Mouse (Mus musculus): Measurements from ENCODE around the gene Pold4.
"Not testable (repeated sequence)": the region's sequence is repeated elsewhere in the genome, so short reads cannot be mapped to it uniquely, and the experiment has no call there.

Gene Pold4

DNA sequence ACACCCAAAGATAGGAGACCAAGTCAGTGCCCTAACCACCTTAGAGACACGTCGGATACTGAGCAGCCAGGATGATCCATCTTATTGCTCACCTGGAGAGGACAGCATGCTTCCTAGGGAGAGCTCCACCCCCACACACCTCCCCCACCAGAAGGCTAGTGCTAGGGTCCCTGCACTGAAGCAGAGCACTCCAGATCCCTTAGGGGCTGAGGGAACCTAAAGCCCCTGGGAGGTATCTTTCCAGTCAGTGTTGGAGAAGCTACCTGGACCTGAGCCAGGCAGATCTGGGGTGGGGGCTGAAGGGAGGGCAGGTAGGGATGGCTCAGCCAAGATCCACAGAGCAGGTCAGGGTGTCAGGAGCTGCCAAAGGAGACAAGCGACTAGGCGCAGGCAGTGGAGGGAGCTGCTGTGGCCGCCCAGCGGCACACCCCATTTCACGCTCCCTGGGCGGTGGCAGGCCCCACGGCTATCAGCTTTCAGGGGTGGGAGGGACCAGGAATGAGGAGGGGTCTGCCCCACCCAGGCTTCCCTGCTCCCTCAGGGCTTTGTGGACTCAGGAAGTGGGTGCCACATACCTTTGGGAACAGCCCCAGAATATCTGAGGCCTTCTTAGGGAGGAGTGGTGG, 2.1 kb upstream of the Pold4 start:
- no peak for DNase-seq

DNA sequence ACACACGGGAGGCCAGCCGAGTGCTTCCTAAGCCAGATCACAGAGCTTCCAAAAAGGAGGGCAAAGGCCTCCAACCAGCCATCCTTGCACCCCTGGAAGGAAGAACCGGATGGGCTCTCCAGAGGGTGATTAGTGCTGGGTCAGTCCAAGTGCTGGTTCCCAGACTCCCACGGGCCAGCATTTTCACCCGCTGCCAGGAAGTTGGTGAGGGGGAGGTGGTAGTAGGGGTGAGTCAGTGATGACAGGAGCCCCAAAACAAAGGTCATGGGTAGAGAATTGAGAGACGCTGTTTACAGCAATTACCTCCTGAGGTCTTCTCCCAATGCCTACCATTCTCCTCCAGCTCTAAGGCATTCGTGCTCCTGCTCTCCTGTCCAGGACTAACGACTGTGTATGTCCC, 1.3 kb upstream of the Pold4 start:
- no peak for DNase-seq

DNA sequence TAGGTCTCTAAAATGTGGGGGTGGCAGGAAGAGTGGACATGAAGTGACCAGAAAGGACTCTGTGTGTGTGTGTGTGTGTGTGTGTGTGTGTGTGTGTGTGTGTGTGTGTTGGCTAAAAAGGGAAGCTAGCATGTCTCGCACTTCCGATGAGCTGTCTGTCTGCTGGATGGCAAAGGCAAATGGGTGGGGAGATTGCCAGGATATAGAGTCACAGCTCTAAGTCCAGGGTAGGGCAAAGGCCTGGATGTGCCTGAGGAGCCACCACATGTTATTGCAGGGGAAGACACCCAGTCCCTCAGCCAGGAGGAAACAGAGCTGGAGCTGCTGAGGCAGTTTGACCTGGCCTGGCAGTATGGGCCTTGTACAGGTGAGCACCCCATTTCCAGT, 480 bp downstream of the Pold4 start:
- DNase-seq: no peak

DNA sequence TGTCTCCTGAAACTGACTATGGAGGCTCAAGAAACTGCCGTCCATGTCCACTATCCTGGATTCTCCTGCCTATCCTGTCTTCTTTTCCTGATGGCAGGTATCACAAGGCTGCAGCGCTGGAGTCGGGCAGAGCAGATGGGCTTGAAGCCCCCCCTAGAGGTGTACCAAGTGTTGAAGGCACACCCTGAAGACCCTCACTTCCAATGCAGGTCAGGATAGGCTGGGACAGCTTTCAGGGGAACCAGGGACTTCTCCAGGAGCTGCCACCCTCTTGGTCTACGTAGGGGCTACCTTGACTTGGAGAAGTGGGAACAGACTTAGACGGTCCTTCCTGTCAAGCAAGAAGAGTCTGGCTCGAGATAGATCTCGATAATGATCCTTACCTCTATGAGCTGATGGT, 952 bp downstream of the Pold4 start:
- DNase-seq: no peak

DNA sequence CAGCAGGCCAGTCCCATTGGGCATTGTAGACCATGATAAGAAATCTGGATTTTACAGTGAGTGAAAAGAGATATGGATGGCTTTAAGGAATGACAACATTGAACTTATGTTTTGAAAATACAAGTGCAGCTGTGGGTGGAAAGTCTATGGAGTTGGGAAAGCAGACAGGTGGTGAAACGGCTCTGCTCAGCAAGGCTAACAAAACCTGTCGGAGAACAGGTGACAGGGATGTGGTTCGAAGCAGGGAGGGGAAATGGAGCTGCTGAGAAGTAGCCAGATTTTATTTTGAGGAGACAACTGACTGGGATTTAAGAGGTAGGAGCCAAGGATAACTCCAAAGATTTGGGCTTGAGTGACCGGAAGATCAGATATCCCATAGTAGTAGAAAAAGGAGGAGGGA, 2.8 kb downstream of the Pold4 start:
- no peak for DNase-seq

DNA sequence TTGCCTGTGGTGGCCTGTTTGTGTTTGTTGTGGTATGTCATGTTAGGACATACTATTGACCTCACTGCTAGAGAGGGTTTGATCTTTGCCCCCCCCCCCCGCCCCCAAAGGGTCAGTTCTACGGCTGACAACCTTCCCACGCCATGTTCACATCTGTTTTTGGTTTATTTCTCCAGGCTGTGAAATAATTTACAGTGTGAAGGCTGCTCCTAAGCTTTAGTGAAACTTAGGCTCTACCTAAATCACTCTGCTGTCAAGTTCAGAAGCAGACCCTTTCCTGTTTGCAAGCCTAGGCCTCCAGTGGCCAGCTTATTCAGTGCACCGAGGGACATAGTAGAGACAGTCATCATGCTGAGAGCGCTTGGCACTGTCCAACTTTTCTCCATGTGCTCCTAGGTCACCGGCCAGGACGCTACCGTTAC, 8.6 kb downstream of the Pold4 start:
- no peak for DNase-seq

DNA sequence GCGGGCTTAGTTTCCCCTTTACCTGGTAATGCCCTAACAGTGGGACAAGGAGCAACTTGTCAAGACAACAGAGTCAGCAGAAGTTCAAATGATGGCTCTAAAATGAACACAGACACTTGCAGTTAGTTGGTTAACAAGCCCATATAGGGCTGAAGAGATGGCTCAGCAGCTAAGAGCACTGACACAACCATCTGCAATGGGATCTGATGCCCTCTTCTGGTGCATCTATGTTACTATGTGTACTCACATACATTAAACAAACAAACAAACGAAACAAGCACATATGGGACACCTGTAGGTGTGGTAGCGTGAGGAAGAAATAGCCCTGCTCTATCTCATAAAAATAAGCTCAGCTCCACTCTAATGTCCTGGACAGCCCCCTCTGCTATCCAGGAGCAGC, 10.7 kb downstream of the Pold4 start:
- DNase-seq: no peak

DNA sequence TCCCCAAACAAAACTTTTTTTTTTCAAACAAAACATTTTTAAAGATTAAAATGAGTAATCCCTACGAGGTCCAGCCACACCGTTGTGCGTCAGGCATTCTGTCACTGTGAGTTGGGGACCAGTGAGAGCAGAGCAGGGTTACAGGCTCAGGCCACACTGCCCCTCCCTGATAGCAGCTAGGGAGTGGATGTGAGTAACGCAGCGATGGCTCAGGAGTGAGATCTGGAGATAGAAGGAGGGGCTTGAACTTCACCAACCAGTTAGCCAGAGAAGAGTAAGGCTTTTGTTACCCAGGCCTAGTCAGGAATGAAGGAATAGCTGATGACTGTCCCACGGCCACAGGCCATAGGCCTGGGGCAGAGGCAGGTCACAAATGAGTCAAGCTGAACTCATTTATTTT, 13.1 kb downstream of the Pold4 start:
- DNase-seq: no peak

DNA sequence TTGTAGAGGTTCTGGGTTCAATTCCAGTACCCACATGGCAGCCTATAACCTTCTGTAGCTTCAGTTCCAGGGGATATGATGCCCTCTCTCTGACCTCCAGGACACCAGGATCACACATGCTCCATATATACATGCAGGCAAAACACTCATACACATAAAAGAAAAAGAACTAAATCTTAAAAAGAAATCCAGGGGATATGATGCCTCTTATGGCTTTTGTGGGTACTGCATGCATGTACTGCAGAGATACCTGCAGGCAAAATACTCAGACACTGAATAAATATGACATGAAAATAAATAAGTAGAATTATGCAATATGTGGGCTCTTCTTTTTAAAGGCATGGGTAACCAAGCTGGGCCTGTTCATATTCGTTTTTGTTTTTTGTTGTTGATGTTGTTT, 15.3 kb downstream of the Pold4 start:
- no peak for DNase-seq

DNA sequence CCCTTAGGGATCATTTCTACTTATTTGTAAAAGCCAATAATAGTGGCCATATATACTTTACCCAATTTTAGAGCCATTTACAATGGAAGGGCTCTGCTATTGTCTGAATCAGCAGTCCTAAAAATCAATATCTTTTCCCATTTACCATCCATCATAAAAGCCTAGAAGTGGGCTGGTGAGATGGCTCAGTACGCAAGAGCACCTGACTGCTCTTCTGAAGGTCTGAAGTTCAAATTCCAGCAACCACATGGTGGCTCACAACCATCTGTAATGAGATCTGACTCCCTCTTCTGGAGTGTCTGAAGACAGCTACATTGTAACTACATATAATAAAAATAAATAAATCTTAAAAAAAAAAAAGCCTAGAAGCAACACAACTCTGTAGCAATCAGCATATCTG, 17.0 kb downstream of the Pold4 start:
- DNase-seq: not testable (repeated sequence)

DNA sequence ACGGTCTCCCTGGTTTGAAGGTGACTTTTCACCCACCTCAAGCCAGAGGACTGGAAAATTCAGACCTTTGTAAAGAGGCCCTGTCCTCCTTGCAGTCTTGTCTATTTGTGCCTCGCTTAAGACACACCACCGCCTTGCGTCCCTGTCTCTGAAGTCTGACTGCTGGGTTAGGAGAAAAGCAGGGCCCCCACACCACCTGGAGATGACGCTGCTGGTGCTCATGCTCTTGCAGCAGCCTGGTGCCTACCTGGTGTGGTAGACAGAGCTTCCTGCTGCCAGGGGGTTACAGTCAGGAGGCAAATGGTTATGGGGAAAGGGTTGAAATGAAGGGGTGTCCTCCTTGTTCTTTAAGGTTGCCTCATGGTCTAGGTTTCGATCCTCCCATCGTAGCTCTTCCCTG, 22.5 kb downstream of the Pold4 start:
- no peak for DNase-seq

DNA sequence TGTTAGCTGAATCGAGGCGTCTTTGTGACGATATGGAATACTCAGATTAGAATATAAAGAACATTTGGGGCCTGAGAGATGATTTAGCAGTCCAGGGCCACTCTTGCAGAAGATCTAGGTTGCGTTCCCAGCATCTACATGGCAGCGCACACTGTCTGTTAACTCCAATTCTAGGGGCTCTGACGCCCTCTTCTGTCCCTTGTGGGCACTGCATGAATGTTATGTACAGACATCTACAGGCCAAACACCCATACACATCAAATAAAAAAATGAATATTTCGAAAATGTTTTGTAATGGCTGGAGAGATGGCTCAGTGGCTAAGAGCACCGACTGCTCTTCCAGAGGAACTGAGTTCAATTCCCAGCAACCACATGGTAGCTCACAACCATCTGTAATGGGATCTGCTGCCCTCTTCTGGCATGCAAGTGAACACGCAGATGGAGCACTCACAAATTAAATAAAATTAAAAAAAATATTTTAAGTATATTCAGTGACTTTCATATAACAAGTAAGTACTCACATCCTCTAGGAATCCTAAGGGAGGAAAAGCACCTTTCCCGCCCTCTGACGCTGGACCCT, 24.0 kb downstream of the Pold4 start:
- DNase-seq: no peak

DNA sequence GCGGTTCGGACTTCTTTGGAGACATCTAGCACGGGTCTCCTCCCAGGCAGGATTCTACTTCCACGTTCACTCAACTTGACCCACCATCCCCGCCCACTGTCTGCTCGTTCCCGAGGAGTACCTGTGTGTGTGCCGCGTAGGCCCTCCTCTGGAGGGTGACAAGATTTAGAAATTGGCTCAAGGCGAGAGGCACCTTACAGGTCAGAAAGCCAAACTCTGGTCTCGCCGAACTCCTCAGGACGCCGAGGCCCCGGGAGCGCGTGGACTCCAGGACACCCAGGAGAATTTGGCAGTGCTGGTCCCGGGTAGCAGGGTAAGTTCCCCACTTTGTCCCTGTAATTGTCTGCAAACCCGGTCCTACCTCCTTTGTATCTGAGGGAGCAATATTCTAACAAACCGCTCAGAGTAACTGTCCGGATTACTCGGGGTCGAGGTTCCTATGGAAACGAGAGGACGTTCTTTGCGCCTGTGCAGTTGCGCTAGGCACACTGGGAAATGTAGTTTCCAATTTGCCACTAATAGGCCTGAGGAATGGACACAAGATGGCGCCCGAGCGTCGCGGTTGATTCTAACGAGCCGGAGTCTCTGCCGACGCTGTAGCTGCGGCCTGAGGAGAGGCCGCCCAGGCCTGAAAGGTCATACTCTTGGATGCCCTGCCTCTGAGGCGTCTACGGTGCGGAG, 25.7 kb downstream of the Pold4 start:
- DNase-seq: peak; percentile 91

DNA sequence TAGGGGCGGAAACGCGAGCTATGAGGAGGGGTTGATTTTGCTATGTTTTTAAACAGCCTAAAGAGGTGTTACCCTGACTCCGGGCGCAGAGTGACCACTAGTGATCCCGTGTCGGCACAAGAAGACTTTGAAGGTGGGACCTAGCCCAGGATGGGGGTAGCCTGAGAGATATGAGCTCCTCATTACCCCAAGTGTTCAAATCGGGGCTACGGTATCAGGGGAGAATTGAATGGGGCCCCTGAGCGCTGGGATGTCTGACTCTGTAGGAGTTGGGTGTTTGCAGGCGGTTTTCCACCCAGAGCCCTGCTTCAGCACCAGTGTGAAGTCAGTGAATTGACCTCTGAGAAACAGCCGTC, 26.2 kb downstream of the Pold4 start:
- DNase-seq: no peak

DNA sequence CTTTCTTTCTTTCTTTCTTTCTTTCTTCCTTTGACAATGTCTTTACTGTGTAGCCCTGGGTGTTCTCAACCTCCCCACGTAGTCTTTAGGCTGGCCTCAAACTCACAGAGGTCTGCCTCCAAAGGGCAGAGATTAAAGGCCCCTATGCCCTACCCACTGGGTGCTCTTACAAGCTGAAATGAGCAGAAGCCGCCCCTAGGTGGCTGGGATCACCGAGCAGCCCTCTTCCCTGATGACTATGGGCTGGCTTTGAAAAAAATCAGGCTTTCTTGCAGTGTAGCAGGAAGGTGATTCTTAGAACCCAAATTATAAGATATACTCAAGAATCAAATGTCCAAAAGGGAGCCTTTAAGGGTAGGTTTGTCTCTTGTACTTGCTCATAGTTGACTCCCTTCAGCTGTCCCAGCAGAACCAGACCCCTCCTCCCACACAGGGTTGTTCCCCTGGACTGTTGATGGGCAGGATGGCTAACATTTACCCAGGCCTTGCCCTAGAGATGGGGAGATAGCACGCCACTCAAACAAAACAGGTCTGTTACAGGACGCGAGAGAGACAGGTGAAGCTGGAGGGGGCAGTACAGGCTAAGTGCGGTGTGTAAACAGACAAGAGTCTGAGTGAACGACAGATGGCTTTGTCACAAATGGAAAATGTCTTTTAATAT, 29.5 kb downstream of the Pold4 start:
- DNase-seq: peak; percentile 58

DNA sequence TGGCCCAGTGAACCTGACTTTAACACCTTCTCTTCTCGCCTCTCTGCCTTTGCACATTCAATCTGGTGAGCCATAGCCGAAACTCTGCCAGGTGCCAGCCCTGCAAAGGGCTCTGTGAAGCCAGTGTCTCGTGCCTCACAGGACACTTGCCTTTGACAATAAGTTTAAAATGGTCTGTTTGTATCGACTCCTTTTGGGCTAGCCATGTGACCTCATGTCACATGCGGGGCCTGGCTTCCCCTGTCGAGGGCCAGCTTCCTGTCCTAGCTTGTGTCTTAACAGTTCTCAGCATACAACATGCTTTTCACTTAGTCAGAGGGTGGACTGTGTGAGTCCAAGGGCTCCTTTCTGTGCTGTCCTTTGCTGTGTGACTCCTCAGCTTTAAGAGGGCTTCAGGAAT, 31.1 kb downstream of the Pold4 start:
- no peak for DNase-seq

DNA sequence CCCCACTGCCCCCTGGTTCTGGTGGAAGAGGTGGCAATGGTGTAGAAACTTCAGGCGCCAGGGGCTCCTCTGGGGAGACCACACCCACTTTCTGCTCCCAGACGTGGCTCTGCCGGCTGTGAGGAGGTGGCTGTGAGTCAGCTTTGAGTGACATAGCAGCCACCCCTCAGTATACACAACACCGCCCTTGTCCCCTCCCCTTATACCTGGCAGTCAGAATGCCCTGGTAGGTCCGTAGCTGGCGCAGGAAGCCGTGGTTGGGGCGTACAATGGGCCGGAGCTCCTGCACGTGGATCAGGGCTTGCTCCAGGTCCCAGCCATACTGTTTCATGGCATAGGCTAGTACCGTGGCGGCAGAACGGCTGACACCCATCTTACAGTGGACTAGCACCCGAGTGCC, 32.0 kb downstream of the Pold4 start:
- no peak for DNase-seq

DNA sequence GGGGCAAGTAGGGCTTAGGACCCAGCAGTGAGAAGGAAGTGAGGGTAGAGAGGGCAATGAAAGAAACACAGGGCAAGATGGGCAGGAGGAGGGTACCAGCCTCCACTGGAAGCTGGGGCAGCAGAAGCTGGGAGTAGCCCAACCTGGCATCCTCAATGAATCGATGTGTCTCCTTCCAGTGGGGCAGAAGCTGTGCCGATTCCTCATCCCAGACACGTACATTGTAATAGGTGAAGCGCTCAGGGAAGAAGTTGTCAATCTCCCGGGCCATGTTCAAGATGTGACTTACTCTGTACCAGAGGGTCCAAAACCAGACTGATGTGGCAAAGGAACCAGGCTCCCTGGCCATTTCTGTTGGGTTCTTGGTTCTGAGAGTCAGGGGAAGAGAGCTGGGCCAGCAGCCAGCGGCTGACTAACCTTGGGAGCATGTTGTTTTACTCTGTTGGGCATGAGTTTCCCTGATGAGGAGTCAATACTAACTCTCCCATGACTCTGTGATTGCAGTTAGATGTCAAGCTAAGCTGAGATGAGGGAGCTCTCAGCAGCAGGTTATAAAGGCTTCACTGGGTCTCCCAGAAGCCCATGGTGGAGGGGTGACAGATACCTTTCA, 32.6 kb downstream of the Pold4 start:
- no peak for DNase-seq

DNA sequence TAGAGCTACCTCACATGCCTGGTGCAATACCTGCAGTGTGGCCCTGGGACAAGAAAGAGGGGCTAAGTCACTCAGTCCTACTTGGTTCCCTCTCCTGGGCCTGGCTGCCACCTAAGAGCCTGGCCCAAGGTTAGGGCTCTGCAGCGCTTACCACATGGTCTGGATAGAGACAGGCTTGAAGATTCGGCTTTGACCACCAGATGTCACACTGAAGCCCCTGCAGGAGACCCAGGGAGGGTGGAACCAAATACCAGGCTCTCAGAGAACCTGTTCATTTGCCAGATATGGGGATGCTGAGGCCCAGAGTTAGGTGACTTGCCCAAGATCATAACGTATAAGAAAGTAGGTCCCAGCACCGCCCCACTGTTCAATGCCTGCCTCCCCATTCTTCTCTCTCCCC, 34.3 kb downstream of the Pold4 start:
- DNase-seq: peak; percentile 45

DNA sequence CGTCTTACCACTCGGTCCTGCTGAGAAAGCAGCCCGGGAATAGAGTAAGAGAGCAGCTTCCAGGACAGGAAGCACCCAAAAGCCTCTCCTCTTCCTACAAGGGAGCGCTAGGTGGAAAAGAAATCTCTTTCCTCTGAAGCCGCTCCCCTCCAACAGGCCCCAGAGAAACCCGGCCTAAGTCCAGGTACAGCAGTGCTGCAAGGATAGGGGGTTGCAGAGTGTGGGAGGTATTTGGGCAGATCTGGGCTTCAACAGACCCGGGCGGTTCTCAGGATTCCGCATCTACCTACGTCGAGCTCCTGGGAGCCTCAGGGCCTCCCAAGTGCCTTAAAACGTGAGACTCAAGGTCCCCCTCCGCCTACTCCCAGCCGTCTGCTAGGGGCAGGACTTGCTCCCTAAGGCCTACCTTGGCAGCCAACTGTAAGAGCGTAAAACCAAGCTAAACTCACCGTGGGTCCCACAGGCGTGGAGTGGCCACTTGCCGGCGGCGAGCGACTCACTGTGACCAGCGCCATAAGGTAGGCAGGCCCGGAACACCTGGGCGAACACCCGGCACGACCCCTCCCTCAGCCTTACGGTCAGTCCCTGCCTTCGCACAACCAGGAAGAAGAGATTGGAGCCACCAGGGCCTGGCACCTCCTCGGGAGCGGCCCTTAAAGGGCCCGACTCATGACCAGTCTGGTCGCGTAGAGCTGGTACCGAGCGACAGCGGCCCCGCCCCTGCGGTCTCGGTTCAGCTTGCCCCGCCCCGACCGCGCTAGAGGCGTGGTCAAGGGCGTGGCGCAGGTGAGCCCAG, 37.1 kb downstream of the Pold4 start, which contains the start of gene Ssh3:
Ssh3 (minus strand) TSS at position 615 of the 796 bp plus-strand sequence.
- peak; percentile 66 for DNase-seq

DNA sequence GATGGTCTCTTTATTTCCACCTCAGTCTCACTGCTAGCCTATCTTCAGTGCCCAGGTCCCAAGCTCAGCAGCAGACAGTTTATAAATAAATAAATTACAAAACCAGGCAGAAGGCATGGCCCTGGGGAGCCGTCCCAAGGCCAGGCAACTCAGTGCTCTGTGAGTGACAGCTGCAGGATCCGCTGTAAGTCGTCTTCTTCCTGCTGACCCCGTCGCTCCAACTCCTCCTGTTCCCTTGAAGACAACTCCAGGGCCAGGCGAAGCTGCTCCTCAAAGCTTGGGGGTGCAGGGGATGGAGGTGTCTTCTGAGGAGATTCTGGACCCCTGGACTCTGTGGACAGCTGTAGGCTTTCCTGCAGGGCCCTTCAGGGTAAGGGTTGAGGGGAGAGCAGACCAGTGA, 38.5 kb downstream of the Pold4 start:
- no peak for DNase-seq

DNA sequence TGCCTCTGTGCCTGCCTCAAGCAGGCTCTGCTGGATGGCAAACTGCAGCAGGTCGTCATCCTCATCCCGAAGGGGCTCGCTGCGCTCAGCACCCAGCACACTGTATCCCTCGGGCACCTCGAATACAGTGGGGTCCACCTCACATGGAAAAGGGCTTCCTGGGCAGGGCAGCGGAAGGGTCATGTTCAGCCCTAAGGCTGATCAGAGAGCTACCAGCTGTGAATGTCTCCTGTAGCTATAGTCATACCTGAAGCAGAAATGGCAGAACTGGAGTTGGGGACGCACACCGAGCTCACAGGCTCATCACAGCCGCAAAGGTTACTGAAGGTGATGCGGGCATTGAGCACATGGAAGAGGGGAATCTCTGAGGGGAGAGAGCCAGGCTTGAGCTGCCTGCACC, 39.3 kb downstream of the Pold4 start:
- no peak for DNase-seq

DNA sequence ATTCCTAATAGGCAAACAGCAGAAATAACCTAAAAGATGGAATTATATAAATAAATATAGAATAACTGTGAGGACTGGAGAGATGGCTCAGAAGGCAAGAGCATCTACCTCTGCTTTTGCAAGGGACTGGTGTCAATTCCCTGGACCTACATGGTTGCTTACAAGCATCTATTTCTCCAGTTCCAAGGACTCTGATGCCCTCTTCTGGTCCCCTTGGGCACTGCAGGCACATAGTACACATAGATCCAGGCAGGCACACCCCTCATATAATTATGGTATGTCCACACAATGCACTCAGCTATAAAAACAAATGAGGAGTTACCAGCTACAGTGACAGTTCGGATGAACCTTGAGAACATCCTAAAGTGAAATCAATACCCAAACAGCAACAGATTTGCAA, 47.8 kb downstream of the Pold4 start:
- no peak for DNase-seq
